Mouse (Mus musculus) spleen, adult 18-20 months (tissue): Measurements from ENCODE around the gene Kmt5c.
A peak's percentile ranks its signal among the peaks of the same experiment; 100 is the strongest.

ENCODE experiments used
- DNase-seq, 2 experiments: peaks; one replicate each; pipeline ENCODE4 v3.0.0; 2022; ENCODE audit warnings: mixed read lengths in 2 of 2

The Kmt5c gene

GRCm38 (mm10) chr7:4792278-4793212 is 52.6 kb downstream of the Kmt5c start, which contains the start of gene Rpl28:
Rpl28 (plus strand) TSS chr7:4792874.
- peak; percentile 84 to 89 for DNase-seq

GRCm38 (mm10) chr7:4793248-4793647 is 53.3 kb downstream of the Kmt5c start:
- peak in 1 of 2 experiments; percentile 20 for DNase-seq

- no peak for DNase-seq
Observed at GRCm38 (mm10) chr7:4793674-4794073, 53.8 kb downstream of the Kmt5c start.

- no peak for DNase-seq
Observed at GRCm38 (mm10) chr7:4794631-4795168, 54.8 kb downstream of the Kmt5c start.

GRCm38 (mm10) chr7:4795767-4796433 is 56.0 kb downstream of the Kmt5c start:
- DNase-seq = no peak
